Mouse (Mus musculus): ENCODE measurements at regions not wholly inside any gene's neighbourhood (a gene's known extent, or its start where the extent isn't known, plus 50 kb on each side); places are given as distances from the start of the nearest gene placed in this dataset.
A peak's percentile ranks its signal among the peaks of the same experiment; 100 is the strongest.

DNA sequence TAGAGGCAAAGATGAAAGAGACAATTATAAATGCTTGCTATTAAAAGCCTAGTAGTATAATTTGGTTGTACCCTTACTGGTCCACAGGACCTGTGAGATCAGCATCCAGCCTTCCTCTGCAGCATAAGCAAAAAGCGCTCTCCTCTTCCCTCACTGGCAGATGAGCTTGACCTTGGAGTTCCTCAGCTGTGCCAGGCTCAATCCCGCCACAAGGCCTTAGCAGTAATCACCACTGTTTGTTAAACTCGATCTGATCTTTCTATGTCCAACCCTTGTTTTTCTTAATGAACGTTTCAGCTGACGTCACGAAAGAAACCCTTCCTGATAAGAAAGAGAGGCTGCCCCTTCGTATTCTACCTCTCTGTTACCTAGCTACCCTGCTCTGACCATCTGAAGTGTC lies 183.5 kb downstream of the Ifng start:
- DNase-seq = no peak

GRCm38 (mm10) chr10:118628000-118628399 lies 187.2 kb downstream of the Ifng start:
- DNase-seq = no peak

GRCm38 (mm10) chr10:118629360-118630040 lies 188.7 kb downstream of the Ifng start:
- no peak for DNase-seq

DNA sequence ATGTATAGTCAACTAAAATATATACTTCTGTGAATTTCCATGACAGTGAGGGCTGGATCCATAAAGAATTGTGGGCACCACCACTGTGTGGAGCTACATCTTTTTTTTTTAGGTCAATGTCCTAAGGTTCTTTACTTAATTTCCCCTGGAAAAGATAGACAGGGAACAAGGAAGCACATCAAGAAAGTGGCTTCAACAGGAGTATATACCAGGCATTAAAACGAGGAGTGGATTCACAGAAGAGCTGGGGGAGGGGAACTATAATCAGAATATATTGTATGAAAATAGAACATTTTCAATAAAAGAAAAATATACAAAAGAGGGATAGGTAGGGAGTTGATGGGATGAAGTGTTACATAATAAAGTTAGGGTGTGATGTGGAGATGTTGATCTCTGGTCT lies 190.9 kb downstream of the Ifng start:
- no peak for DNase-seq

- no peak for DNase-seq
These were observed 191.3 kb downstream of the Ifng start for GRCm38 (mm10) chr10:118632187-118632586.

- no peak for DNase-seq
These were observed 192.6 kb downstream of the Ifng start for GRCm38 (mm10) chr10:118633429-118633828.

- no peak for DNase-seq
These were observed 198.3 kb downstream of the Ifng start for GRCm38 (mm10) chr10:118639097-118639496.

- DNase-seq = no peak
These were observed 199.4 kb downstream of the Ifng start for GRCm38 (mm10) chr10:118640121-118640809.

- DNase-seq = no peak
These were observed 200.1 kb downstream of the Ifng start for GRCm38 (mm10) chr10:118640810-118641427.

- DNase-seq = no peak
These were observed 202.8 kb downstream of the Ifng start for GRCm38 (mm10) chr10:118643622-118644021.

DNA sequence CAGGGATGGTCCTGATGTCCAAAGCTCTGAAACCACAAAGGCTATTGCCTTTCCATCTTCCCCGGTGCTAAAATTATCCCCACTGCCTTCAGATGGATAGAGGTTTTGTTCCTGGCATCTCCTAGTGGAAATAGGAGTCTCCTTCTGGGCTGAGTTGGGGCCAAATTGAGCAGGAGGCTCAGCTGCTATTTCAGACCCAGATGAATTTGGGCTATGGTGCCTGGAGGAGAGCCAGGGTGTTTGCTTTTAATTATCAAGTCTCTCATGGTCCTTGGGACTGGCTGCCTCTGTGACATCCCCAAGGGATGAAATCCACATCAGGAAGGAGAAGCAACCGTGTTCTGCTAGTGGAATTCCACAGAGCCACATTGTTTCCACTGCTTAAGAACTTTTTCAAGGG lies 207.3 kb downstream of the Ifng start:
- no peak for DNase-seq

DNA sequence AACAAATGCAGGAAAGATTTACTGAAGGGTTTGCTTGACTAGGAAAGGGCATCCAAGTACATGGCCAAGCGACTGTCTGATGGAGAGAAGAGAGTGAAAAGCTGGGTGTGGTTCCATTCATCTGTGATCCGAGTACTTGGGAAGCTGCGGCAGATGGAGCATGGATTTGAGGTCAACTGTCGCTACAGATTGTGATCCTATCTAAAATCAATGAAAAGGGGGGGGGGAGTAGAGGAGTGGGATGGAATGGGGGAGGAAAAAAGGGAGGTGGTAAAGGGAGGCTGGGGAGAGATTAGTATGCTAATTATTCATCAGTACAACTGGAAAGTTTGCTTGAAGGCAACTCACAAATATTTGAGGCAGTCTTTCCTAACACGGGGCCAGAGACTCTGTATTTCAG lies 213.4 kb downstream of the Dyrk2 start:
- no peak for DNase-seq

GRCm38 (mm10) chr10:118666009-118666408 lies 204.0 kb downstream of the Dyrk2 start:
- DNase-seq = no peak

DNA sequence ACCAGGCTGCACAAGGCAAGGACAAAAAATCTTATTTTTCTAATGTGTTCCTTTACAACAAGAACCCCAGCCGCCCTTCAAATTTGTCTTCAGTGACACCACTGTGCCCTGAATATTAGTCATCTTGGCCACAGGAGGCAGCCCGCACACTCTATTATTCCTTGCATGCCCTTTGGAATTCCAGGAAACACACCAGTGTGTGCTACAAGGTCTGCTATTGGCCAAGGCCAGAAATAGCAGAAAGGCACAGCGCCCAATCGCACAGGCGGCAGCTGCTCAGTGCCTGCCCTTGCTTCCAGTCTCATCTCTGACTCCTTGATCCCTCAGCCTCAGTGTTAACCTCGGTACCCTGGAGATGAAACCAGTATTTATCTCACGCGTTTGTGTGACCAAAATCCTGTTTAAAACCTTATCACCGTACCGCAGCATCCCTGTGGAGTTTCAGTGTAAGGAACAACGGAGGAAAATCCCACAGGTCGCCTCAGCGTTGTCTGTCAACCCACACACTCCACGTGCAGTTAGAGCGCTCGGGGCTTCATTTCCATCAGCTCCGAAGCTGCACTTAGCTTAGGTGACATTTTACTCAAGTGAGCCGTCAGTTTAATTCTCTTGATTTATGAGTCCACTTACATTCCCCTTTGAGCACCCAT lies 194.1 kb downstream of the Dyrk2 start:
- DNase-seq = peak; percentile 56

GRCm38 (mm10) chr10:118678750-118679418 lies 191.1 kb downstream of the Dyrk2 start:
- no peak for DNase-seq

- DNase-seq = no peak
These were observed 190.5 kb downstream of the Dyrk2 start for GRCm38 (mm10) chr10:118679507-118679906.

DNA sequence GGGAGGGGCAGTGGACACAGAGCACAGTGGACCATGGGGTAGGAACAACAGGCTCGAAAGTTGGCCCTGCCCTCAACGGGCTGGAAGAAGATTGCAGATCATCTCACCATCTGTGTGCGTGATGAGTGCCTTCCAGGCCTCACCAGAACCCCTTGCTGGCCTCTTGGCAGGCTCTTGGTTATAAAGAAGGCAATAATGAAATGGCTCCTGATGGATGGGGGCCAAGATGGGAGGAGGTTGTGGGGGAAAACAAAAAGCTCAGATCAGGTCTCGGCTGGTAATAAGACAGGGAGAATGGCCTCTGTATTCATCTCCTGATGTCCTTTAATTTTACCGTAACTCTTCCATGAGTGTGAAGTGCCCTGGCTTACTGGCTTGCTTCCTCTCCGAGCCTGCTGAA lies 189.1 kb downstream of the Dyrk2 start:
- no peak for DNase-seq

DNA sequence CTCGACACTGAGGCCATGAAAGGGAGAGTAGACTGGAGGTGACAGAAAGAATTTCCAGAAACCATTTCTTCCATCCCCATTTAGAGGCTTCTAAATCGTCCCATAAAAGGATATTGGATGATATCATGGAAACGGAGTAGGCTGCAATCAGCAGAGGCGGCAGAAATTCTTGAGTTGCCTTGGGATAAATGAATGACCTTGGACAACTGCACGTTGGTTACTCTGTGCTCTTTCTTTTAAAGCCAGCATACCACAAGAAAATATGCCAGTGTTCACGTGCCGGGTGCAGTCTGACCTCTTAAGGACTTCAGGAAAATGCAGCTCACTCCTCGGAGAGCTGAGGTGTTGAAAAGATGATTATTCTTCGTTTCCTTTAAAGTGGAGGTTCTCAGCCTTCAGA lies 186.7 kb downstream of the Dyrk2 start:
- DNase-seq = no peak

DNA sequence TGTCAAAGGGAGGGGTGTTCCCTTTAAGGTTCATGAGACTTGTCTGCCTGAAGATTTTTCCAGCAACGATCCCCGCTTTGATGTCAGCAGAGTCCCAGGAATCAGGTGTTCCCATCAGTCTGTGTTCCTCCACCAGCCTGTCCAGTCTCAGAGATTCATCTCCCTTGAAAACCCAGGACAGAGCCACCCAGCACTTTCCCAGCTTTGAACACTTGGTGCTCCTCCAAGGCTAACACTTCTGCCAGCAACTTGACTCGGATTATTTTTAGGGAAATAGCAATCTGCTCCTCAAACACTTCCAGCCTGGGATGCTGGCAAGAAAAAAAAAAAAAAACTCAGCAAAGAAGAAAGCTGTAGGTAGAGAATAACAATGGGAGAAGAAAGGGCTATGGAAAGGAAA lies 170.7 kb downstream of the Dyrk2 start:
- DNase-seq = no peak

- no peak for DNase-seq
These were observed 169.9 kb downstream of the Dyrk2 start for GRCm38 (mm10) chr10:118700115-118700514.

DNA sequence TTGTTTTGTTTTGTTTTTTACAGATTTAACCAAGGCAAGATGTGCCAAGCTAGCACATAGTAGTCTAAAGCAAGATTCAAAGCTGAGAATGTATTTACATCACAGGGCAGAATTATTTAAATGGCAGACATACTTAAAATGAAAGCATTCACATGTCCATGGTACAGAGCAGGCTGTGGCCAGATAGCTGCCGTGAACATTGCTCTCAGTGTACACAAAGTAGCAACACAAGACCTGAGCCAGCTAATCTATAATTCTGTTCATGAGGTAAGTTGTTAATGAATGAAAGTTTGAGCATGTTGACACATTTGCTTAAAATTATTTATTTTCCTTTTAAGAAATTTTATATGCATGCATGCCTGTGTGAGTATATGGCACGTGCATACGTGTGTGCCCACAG lies 164.0 kb downstream of the Dyrk2 start:
- DNase-seq = no peak

DNA sequence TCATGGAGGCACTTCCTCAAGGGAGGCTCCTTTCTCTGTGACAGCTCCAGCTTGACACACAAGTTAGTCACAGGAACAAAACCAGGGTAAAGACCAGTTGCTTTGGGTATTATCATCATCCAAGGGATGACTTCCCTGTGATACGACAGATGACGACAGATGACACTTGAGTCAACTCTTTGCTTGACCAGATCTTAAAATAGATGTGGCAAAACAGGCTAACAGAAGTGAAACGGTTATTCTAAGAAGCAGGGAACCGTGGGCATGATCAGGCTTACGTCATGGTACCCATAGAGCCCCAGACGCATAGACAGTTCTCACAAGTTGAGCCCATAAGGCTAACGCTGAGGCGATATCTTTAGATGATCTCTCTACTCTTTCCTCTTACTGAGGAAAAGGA lies 160.3 kb downstream of the Dyrk2 start:
- no peak for DNase-seq

DNA sequence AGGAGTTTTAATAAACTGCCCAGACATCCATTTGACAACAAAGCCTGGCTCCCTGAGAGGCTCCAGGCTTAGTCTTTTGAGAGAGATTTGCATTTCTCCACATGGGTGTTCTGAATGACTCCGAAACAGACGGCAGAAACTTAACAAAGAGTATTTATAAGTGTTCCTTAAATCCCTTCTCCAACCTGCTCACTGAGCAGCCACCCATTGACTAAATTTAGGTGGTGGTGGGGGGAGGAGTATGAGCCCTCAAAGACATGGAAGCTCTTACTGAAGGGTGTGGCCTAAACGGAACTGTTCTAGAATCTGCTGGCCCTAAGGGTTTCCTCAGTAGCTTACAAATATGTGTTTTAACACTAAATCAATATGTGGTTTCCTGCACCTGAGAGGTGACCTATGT lies 158.5 kb downstream of the Dyrk2 start:
- no peak for DNase-seq

Measured in adrenal gland, postnatal 10 days (tissue).